Mouse (Mus musculus): ENCODE measurements around the gene Tomm40.

GRCm38 (mm10) chr7:19700299-19701068, 14.8 kb downstream of the Tomm40 start:
- TF ChIP-seq CTCF (IDR thresholded peaks at IDR 0.05; ENCODE audit: low read depth, low read length) (no peak), POLR2A (IDR thresholded peaks at IDR 0.05; ENCODE audit: borderline replicate concordance, low read depth, low read length) (no peak)

All from bone marrow macrophage, adult 2 months (primary cell).